Mouse (Mus musculus) right cerebral cortex, postnatal 10 days (tissue): ENCODE data around the gene Eya4.
A peak's percentile ranks its signal among the peaks of the same experiment; 100 is the strongest.

Experiments
- DNase-seq, 2 experiments: peaks; one replicate each; pipeline ENCODE4 v3.0.0; 2021; ENCODE audit warnings: low spot score in 2 of 2

The Eya4 gene

GRCm38 (mm10) chr10:23350011-23350911, at the start of gene Eya4:
TSS of gene Eya4 (minus strand) at chr10:23350786.
- DNase-seq: peak; percentile 39 to 59

- no peak for DNase-seq
Observed at GRCm38 (mm10) chr10:23395399-23395798, 44.8 kb upstream of the Eya4 start.

GRCm38 (mm10) chr10:23394556-23395245, 44.1 kb upstream of the Eya4 start:
- DNase-seq: no peak

- no peak for DNase-seq
Observed at GRCm38 (mm10) chr10:23394152-23394551, 43.6 kb upstream of the Eya4 start.

- no peak for DNase-seq
Observed at GRCm38 (mm10) chr10:23363866-23364265, 13.3 kb upstream of the Eya4 start.

GRCm38 (mm10) chr10:23349392-23350010, 1.1 kb downstream of the Eya4 start:
- DNase-seq: peak; percentile 25

GRCm38 (mm10) chr10:23348893-23349391, 1.6 kb downstream of the Eya4 start:
- peak in 1 of 2 experiments; percentile 25 for DNase-seq

- no peak for DNase-seq
Observed at GRCm38 (mm10) chr10:23348101-23348892, 2.3 kb downstream of the Eya4 start.

GRCm38 (mm10) chr10:23337250-23337649, 13.3 kb downstream of the Eya4 start:
- no peak for DNase-seq

GRCm38 (mm10) chr10:23332768-23333167, 17.8 kb downstream of the Eya4 start:
- DNase-seq: no peak

- DNase-seq: no peak
Observed at GRCm38 (mm10) chr10:23327651-23328050, 22.9 kb downstream of the Eya4 start.

GRCm38 (mm10) chr10:23322275-23322674, 28.3 kb downstream of the Eya4 start:
- no peak for DNase-seq

GRCm38 (mm10) chr10:23295616-23296015, 55.0 kb downstream of the Eya4 start:
- DNase-seq: no peak

- peak in 1 of 2 experiments; percentile 26 for DNase-seq
Observed at GRCm38 (mm10) chr10:23292495-23292894, 58.1 kb downstream of the Eya4 start.

GRCm38 (mm10) chr10:23277371-23277770, 73.2 kb downstream of the Eya4 start:
- DNase-seq: no peak

GRCm38 (mm10) chr10:23271050-23271621, 79.5 kb downstream of the Eya4 start:
- DNase-seq: no peak

GRCm38 (mm10) chr10:23270502-23270901, 80.1 kb downstream of the Eya4 start:
- DNase-seq: no peak

- no peak for DNase-seq
Observed at GRCm38 (mm10) chr10:23252180-23252579, 98.4 kb downstream of the Eya4 start.

- no peak for DNase-seq
Observed at GRCm38 (mm10) chr10:23246485-23246884, 104.1 kb downstream of the Eya4 start.

- DNase-seq: no peak
Observed at GRCm38 (mm10) chr10:23236918-23237317, 113.7 kb downstream of the Eya4 start.

GRCm38 (mm10) chr10:23235405-23235804, 115.2 kb downstream of the Eya4 start:
- DNase-seq: no peak
